Mouse (Mus musculus) thymus, adult 2 months (tissue): ENCODE measurements around the gene Adamts4. TPM values are rescaled to one million over a fixed set of nuclear protein-coding genes. Genes with fewer than 3 reads are reported as not detected.

ENCODE experiments used
- DNase-seq: peaks from one replicate; pipeline ENCODE4 v3.0.0; 2021
- H3K27ac ChIP-seq: fragments of 200-500 bp; 2 replicates; pipeline ENCODE4 v1.5.1; 2012; ENCODE audit warnings: low read length, control low read depth; ENCODE audit not compliant: control insufficient read depth, insufficient read depth
- H3K27me3 ChIP-seq: fragments of 200-500 bp; 2 replicates; pipeline ENCODE4 v1.6.1; 2012; ENCODE audit warnings: mild to moderate bottlenecking, low read length, moderate library complexity, mixed read lengths; ENCODE audit not compliant: control insufficient read depth, insufficient read depth
- H3K36me3 ChIP-seq: fragments of 200-500 bp; 2 replicates; pipeline ENCODE4 v1.6.1; 2012; ENCODE audit warnings: mild to moderate bottlenecking, low read length, moderate library complexity; ENCODE audit not compliant: control insufficient read depth, insufficient read depth
- H3K4me1 ChIP-seq: fragments of 200-500 bp; replicated peaks from 2 replicates; pipeline ENCODE4 v1.6.1; 2012; ENCODE audit warnings: low read length; ENCODE audit not compliant: control insufficient read depth, insufficient read depth
- H3K4me3 ChIP-seq: fragments of 200-500 bp; 2 replicates; pipeline ENCODE4 v1.5.1; 2012; ENCODE audit warnings: mild to moderate bottlenecking, low read length, control low read depth, moderate library complexity; ENCODE audit not compliant: control insufficient read depth, insufficient read depth
- CTCF ChIP-seq: fragments of 200-500 bp; IDR thresholded peaks from 2 replicates; pipeline ENCODE4 v1.5.1; 2012; ENCODE audit warnings: mild to moderate bottlenecking, control low read depth, low read length, moderate library complexity, borderline replicate concordance; ENCODE audit not compliant: control insufficient read depth, poor library complexity, insufficient read depth; ENCODE audit errors: extremely low read depth
- POLR2A ChIP-seq: fragments of 200-500 bp; IDR thresholded peaks from 2 replicates; pipeline ENCODE4 v1.6.1; 2012; ENCODE audit warnings: mild to moderate bottlenecking, low read length, control low read depth, moderate library complexity; ENCODE audit not compliant: control insufficient read depth, poor library complexity, insufficient read depth; ENCODE audit errors: extremely low read depth
- WGBS: fragments of 180-500 bp; shearing (Covaris S2); methylation state at CpG from one replicate; pipeline ENCODE4 v1.1.7; 2018; 5-methylcytosine and 5-hydroxymethylcytosine counted together
- polyA plus RNA-seq: library from polyadenylated mRNA; depleted of rRNA; stranded (reverse); fragments of >200 nt; gene quantifications from 2 replicates; pipeline ENCODE4 v1.2.3, GENCODE M21; 2012

The Adamts4 gene
- polyA plus RNA-seq, 1 experiment: 0.90 TPM

DNA sequence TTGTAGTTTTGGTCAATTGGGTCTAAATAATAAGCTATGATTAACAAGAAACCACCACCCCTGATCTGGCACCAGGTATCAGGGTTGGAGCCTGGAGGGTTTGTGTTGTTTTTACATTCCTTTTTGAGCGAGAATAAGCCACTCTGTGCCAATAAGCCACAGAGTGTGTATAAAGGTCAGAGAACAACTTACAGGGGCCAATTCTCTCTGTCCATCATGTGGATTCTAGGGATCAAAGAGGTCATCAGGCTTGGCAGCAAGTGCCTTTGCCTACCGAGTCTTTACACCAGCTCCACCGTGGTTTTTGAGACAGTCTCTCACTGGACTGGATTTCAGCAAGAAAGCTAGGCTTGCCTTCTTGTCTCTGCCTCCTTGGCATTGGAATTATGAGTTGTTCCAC lies 37.4 kb upstream of the Adamts4 start:
- DNase-seq: no peak
- Histone ChIP-seq H3K4me1 (no peaks in the 10 kb centered on the region), H3K27ac (no peak overlapping the region), H3K27me3 (no peaks in the 10 kb centered on the region), H3K36me3 (no peaks in the 10 kb centered on the region), H3K4me3 (no peak overlapping the region)
- TF ChIP-seq CTCF (no peak), POLR2A (no peak)
- WGBS: 84% methylated on average over 3 of the region's 3 CpGs

DNA sequence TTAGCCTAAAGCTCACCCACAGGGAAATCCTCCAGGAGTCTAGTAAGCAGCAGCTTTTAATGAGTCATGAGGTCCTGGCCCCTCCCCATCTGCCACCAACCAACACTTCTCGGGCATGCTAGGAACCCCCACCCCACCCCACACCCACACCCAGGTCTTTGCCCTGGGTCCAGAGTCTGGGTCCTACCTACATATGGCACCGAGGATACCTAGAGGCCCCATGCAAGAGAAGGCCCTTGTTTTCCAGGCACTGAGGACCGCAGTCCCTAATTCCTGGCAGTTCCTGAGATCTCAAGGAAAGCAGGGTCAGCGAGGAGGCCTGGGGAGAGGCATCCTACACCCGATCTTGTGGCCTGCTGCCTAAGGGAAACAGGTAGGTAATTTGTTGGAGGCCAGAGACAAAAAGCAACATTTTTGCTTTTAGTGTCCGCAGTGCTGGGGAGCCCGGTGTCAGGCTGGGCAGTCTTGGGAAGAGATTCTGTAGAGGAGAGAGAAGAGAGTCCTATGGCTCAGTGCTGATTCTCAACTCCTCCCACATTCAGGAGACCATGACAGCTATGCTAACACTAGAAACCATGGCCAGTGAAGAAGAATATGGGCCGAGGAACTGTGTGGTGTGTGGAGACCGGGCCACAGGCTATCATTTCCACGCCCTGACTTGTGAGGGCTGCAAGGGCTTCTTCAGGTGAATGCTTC lies 36.3 kb upstream of the Adamts4 start, which contains the start of gene Nr1i3:
Gene Nr1i3, plus strand, starts transcription at position 170 of the 696 bp plus-strand sequence.
- H3K27ac ChIP-seq: no peak within 1 kb of the TSS

DNA sequence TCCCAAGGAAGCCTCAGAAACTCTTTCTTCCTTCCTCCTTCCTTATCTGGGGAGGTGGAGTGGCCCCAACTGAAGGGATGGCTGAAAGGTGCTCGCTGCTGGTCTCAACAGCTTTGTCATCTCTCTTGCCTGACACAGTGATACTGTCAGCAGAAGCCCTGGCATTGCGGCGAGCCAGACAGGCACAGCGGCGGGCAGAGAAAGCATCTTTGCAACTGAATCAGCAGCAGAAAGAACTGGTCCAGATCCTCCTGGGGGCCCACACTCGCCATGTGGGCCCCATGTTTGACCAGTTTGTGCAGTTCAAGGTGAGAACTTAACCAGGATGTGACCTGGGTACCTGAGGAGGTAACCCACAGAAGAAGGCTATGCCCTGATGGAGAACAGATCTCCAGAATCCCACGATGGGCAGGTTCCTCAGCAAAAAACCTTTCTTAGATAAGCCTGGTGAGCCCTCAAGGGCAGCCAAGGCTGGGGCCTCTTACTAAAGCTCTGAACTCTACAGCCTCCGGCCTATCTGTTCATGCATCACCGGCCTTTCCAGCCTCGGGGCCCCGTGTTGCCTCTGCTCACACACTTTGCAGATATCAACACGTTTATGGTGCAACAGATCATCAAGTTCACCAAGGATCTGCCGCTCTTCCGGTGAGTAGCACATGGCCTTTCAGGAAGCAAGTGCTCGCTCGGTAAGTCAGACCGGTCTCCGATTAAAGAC lies 33.8 kb upstream of the Adamts4 start:
- Histone ChIP-seq H3K4me1 (peaks cover 5% of the 10 kb centered on the region), H3K4me3 (no peak overlapping the region), H3K27ac (no peak overlapping the region), H3K27me3 (no peaks in the 10 kb centered on the region), H3K36me3 (no peaks in the 10 kb centered on the region)
- DNase-seq: no peak
- TF ChIP-seq CTCF (no peak), POLR2A (no peak)
- WGBS: 88% methylated on average over 18 of the region's 18 CpGs

More for the DNA sequence above, 36.3 kb upstream of the Adamts4 start, which contains the start of gene Nr1i3:
- DNase-seq: no peak
- 92% methylated on average over 10 of the region's 10 CpGs for WGBS
- no peaks in the 10 kb centered on the region for H3K36me3 ChIP-seq
- no peak for TF ChIP-seq CTCF
- TF ChIP-seq POLR2A: no peak
- no peak within 1 kb of the TSS for H3K4me3 ChIP-seq
- H3K27me3 ChIP-seq: no peaks in the 10 kb centered on the region
- no peaks in the 10 kb centered on the region for H3K4me1 ChIP-seq

DNA sequence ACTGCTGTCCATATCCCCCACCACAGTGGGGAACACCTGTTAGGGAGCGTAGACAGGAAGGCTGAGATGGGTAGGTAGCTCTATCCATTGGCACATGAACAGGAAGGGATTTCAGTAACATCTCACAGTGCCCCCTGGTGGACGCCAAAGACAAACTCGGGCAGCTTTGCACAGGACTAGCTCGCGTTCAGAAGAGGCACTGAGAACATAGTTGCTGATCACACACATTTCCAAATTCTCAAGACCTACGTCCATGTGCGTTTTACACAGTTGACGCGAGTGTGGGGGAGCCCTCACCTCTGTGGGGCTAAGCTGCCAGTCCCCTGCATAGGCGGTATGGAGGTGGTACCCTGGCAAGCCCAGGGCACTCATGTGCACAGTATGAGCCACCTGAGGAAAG lies 29.4 kb upstream of the Adamts4 start:
- peak; percentile 77 for DNase-seq
- Histone ChIP-seq H3K4me1 (peaks cover 13% of the 10 kb centered on the region), H3K36me3 (no peaks in the 10 kb centered on the region), H3K4me3 (no peak overlapping the region), H3K27me3 (no peaks in the 10 kb centered on the region), H3K27ac (no peak overlapping the region)
- TF ChIP-seq POLR2A (no peak), CTCF (peak; percentile 65; the same call in 1 of the 2 replicates)
- 18% methylated on average over 10 of the region's 10 CpGs for WGBS

DNA sequence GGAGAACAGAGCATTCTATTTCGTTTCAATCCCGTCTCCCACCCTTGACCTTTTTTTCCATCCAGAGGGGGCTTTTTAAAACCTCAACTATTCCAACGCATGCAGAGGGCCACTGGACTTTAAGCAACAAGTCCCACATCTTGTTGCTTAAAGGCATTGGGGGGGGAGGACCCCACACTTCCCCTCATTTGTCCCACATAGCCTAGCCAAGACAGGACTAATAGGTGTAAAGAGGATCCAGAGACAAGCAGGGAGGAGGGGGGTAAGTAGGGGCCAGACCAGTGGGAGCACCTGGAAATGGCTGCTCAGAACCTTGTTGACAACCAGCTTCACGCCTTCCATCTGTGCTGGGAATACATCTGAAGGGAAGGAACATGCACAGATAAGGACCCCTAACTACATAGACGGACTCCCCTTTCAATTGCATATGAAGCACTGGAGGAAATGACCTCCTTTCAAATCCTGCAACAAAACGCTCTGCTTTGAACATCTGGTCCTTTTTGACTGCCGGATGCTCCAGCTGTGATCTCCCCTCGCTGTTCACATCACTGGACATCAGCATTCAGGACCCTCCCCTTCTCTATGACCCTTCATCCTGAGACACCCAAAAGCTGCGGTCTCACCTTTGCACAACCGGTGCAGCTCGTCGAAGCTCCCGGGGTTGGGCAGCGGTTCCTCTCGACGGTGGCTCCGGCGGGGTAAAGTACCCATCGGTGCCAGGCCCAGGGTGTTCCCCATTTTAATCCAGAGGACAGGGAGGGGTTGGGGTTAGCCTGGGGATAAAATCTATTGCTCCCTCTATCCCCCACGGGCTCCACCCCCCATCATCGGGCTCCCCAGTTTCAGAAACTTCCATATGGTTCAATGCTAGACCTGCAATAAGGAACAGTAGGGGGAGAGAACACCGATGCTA lies 28.7 kb upstream of the Adamts4 start:
- TF ChIP-seq POLR2A: no peak
- no peak for TF ChIP-seq CTCF
- peaks cover 13% of the 10 kb centered on the region for H3K4me1 ChIP-seq
- DNase-seq: peak; percentile 10
- H3K27ac ChIP-seq: no peak overlapping the region
- 13% methylated on average over 22 of the region's 22 CpGs for WGBS
- H3K36me3 ChIP-seq: no peaks in the 10 kb centered on the region
- peak overlapping the region; percentile 67 for H3K4me3 ChIP-seq
- no peaks in the 10 kb centered on the region for H3K27me3 ChIP-seq
